Mouse (Mus musculus) forebrain, embryonic 16.5 days (tissue): ENCODE results near the gene Msi2. TPM values are rescaled to one million over a fixed set of nuclear protein-coding genes. Genes with fewer than 3 reads are reported as not detected.

Source experiments
- ATAC-seq: fragments of 200-750 bp; cut with Nextera tagmentation; 2 replicates; pipeline ENCODE4 v1.8.0; 2017; ENCODE audit warnings: mild to moderate bottlenecking, moderate library complexity
- H3K27ac ChIP-seq: fragments of 300-500 bp; sonication (generic); 2 replicates; pipeline ENCODE4 v1.5.1; 2014; ENCODE audit warnings: low read length, control low read depth
- H3K27me3 ChIP-seq: fragments of 300-500 bp; sonication (generic); replicated peaks from 2 replicates; pipeline ENCODE4 v1.6.1; 2014; ENCODE audit warnings: low read length; ENCODE audit not compliant: control insufficient read depth, insufficient read depth
- H3K36me3 ChIP-seq: fragments of 300-500 bp; sonication (generic); 2 replicates; pipeline ENCODE4 v1.6.1; 2014; ENCODE audit not compliant: control insufficient read depth, insufficient read depth
- H3K4me1 ChIP-seq: fragments of 300-500 bp; sonication (generic); replicated peaks from 2 replicates; pipeline ENCODE4 v1.6.1; 2014; ENCODE audit warnings: low read length; ENCODE audit not compliant: control insufficient read depth, insufficient read depth
- H3K4me2 ChIP-seq: fragments of 300-500 bp; sonication (generic); 2 replicates; pipeline ENCODE4 v1.6.1; 2014; ENCODE audit warnings: mild to moderate bottlenecking, low read length, control low read depth
- H3K4me3 ChIP-seq: fragments of 300-500 bp; sonication (generic); replicated peaks from 2 replicates; pipeline ENCODE4 v1.5.1; 2014; ENCODE audit warnings: mild to moderate bottlenecking, low read length, control low read depth
- H3K9ac ChIP-seq: fragments of 300-500 bp; sonication (generic); replicated peaks from 2 replicates; pipeline ENCODE4 v1.6.1; 2014; ENCODE audit warnings: low read depth, low read length, control low read depth
- H3K9me3 ChIP-seq: fragments of 300-500 bp; sonication (generic); 2 replicates; pipeline ENCODE4 v1.6.1; 2016; ENCODE audit warnings: low read length; ENCODE audit not compliant: control insufficient read depth
- WGBS: fragments of 180-500 bp; shearing (Covaris S2); extraction: QIAGEN DNeasy Blood & Tissue Kit; methylation state at CpG from one replicate; pipeline ENCODE4 v1.1.7; 2014; 5-methylcytosine and 5-hydroxymethylcytosine counted together
- polyA plus RNA-seq: library from polyadenylated mRNA; unstranded; fragments of >200 nt; fragmentation: Nextera tagmentation; extraction: Ambion mirVana; gene quantifications from 2 replicates; pipeline ENCODE4 v1.2.1, GENCODE M21; 2015

The Msi2 gene
- polyA plus RNA-seq, 1 experiment from 2014 or later: 23.4 TPM

DNA sequence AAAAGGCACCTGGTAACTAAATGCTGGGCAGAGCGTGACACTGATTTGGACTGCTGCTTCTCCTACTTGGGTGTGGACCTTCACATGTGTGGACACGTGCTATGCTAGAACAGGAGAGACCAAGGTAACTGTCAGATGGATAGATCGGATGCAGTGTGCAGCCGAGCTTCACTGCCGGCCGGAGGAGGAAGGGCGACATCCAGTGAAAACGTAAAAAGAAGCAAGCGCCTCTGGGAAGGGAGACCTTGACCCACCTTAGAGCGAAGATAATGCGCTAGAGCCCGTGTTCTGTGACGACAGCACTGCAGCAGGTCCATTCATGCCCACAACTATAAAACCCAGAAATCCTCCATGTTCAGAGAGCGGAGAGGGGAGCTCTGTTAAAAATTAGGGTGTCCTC, 50.0 kb downstream of the Msi2 start:
- H3K4me2 ChIP-seq: no peak overlapping the region
- H3K9ac ChIP-seq: no peak overlapping the region
- H3K36me3 ChIP-seq: no peaks in the 10 kb centered on the region
- WGBS: 95% methylated on average over 14 of the region's 14 CpGs
- H3K4me1 ChIP-seq: peaks cover 15% of the 10 kb centered on the region; the same call in 1 of the 2 replicates
- no peak for ATAC-seq
- no peak overlapping the region for H3K4me3 ChIP-seq
- H3K9me3 ChIP-seq: no peaks in the 10 kb centered on the region
- H3K27ac ChIP-seq: no peak overlapping the region
- H3K27me3 ChIP-seq: no peaks in the 10 kb centered on the region

DNA sequence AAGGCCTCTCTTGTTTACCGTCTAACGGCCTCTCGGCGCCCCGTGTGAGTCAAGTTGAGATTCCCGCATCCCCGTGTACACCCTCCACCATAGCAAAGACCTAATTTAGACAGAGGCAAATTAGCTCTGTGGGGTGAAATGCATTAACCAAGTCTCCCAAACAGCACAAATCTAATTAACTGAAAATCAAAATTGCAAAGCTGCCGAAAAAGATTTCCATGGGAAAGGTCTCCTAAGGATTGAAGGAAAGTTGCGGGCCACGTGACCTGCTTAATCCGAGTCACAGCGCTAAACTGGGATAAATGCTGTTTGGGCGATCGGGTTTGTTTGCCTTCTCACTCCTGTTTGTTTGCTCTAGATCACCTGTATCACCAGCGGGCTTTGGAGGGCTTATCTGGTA, 52.5 kb downstream of the Msi2 start:
- Histone ChIP-seq H3K9ac (no peak overlapping the region), H3K9me3 (no peaks in the 10 kb centered on the region), H3K36me3 (no peaks in the 10 kb centered on the region), H3K4me3 (no peak overlapping the region), H3K27me3 (no peaks in the 10 kb centered on the region), H3K4me2 (no peak overlapping the region), H3K27ac (no peak overlapping the region), H3K4me1 (peaks cover 15% of the 10 kb centered on the region; the same call in 1 of the 2 replicates)
- WGBS: 29% methylated on average over 15 of the region's 15 CpGs
- ATAC-seq: no peak

- 86% methylated on average over 11 of the region's 11 CpGs for WGBS
- H3K4me2 ChIP-seq: no peak overlapping the region
- H3K27me3 ChIP-seq: no peaks in the 10 kb centered on the region
- no peak overlapping the region for H3K4me3 ChIP-seq
- no peak overlapping the region for H3K27ac ChIP-seq
- no peaks in the 10 kb centered on the region for H3K9me3 ChIP-seq
- ATAC-seq: no peak
- H3K36me3 ChIP-seq: no peaks in the 10 kb centered on the region
- peaks cover 15% of the 10 kb centered on the region; the same call in 1 of the 2 replicates for H3K4me1 ChIP-seq
- no peak overlapping the region for H3K9ac ChIP-seq
These were observed 56.7 kb downstream of the Msi2 start for GRCm38 (mm10) chr11:88661444-88662180.

DNA sequence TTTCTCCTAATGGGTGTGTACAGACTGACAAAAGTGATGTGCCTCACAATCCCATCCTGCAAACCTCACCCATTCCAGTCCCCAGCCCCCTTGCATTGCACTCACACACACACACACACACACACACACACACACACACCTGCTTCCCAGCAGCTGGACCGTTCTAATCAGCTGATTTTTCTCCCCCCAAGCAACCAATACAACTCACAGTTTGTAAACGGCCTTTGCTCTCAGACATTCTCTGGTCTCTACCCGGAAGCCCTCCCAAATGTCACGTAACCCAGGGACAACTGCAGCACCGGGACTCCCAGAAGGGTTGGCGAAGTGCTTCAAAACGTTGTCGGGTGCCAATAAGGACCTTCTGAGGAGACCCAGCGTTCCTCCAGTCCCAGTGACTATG, 57.9 kb downstream of the Msi2 start:
- Histone ChIP-seq H3K4me2 (no peak overlapping the region), H3K4me1 (peaks cover 9% of the 10 kb centered on the region; the same call in 1 of the 2 replicates), H3K9me3 (no peaks in the 10 kb centered on the region), H3K27me3 (no peaks in the 10 kb centered on the region), H3K9ac (no peak overlapping the region), H3K4me3 (no peak overlapping the region), H3K27ac (no peak overlapping the region), H3K36me3 (no peaks in the 10 kb centered on the region; the same call in 1 of the 2 replicates)
- 80% methylated on average over 9 of the region's 9 CpGs for WGBS
- ATAC-seq: no peak

- Histone ChIP-seq H3K4me1 (peaks cover 4% of the 10 kb centered on the region; the same call in 1 of the 2 replicates), H3K9ac (no peak overlapping the region), H3K36me3 (no peaks in the 10 kb centered on the region; the same call in 1 of the 2 replicates), H3K4me3 (no peak overlapping the region), H3K27me3 (no peaks in the 10 kb centered on the region), H3K4me2 (no peak overlapping the region), H3K9me3 (no peaks in the 10 kb centered on the region), H3K27ac (no peak overlapping the region)
- no peak for ATAC-seq
- WGBS: 97% methylated on average over 5 of the region's 5 CpGs
These were observed 59.4 kb downstream of the Msi2 start for GRCm38 (mm10) chr11:88658926-88659325.

DNA sequence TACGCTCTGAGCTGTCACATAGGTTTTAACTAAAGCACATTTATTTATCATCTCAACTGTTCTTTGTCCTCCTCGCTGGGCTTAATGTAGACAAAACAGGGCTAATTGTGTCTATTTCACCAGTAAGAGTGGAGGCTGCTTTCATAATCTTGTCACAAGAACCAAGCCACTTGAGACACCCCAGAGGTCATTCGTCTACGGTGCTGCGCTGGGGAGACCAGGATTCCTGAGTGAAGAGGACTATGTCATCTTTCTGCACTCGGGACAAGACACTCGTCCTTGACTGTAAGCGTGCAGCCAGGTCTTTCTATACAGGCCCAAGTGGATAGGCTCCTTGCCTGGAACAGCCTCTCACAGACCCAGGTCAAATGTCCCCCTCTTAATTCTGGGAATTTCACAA, 62.5 kb downstream of the Msi2 start:
- no peak overlapping the region for H3K27ac ChIP-seq
- no peak overlapping the region for H3K4me2 ChIP-seq
- no peaks in the 10 kb centered on the region for H3K9me3 ChIP-seq
- no peaks in the 10 kb centered on the region; the same call in 1 of the 2 replicates for H3K36me3 ChIP-seq
- WGBS: 74% methylated on average over 8 of the region's 8 CpGs
- no peaks in the 10 kb centered on the region for H3K27me3 ChIP-seq
- H3K4me1 ChIP-seq: peaks cover 10% of the 10 kb centered on the region
- no peak overlapping the region for H3K9ac ChIP-seq
- no peak for ATAC-seq
- H3K4me3 ChIP-seq: no peak overlapping the region

- no peaks in the 10 kb centered on the region for H3K9me3 ChIP-seq
- no peaks in the 10 kb centered on the region for H3K27me3 ChIP-seq
- 90% methylated on average over 3 of the region's 3 CpGs for WGBS
- H3K4me3 ChIP-seq: no peak overlapping the region
- no peaks in the 10 kb centered on the region; the same call in 1 of the 2 replicates for H3K36me3 ChIP-seq
- peak overlapping the region; percentile 20; the same call in 1 of the 2 replicates for H3K27ac ChIP-seq
- H3K4me2 ChIP-seq: no peak overlapping the region
- peaks cover 16% of the 10 kb centered on the region for H3K4me1 ChIP-seq
- no peak overlapping the region for H3K9ac ChIP-seq
- no peak for ATAC-seq
These were observed 63.1 kb downstream of the Msi2 start for GRCm38 (mm10) chr11:88655214-88655566.

GRCm38 (mm10) chr11:88654391-88655213, 63.7 kb downstream of the Msi2 start:
- 82% methylated on average over 18 of the region's 18 CpGs for WGBS
- ATAC-seq: no peak
- Histone ChIP-seq H3K36me3 (no peaks in the 10 kb centered on the region; the same call in 1 of the 2 replicates), H3K4me1 (peaks cover 17% of the 10 kb centered on the region), H3K9ac (no peak overlapping the region), H3K27me3 (no peaks in the 10 kb centered on the region), H3K9me3 (no peaks in the 10 kb centered on the region), H3K4me2 (no peak overlapping the region), H3K27ac (no peak overlapping the region), H3K4me3 (no peak overlapping the region)

GRCm38 (mm10) chr11:88650275-88650674, 68.0 kb downstream of the Msi2 start:
- Histone ChIP-seq H3K4me2 (no peak overlapping the region), H3K27ac (peak overlapping the region; percentile 29; the same call in 1 of the 2 replicates), H3K9ac (no peak overlapping the region), H3K4me1 (peaks cover 54% of the 10 kb centered on the region), H3K9me3 (no peaks in the 10 kb centered on the region), H3K4me3 (no peak overlapping the region), H3K27me3 (no peaks in the 10 kb centered on the region), H3K36me3 (no peaks in the 10 kb centered on the region)
- WGBS: 9% methylated on average over 4 of the region's 4 CpGs
- ATAC-seq: peak; percentile 73
